Mouse (Mus musculus) stomach, embryonic 15.5 days (tissue): ENCODE measurements around the gene Hephl1. TPM values are rescaled to one million over a fixed set of nuclear protein-coding genes. Genes with fewer than 3 reads are reported as not detected.

Source experiments
- ATAC-seq: fragments of 200-750 bp; cut with Nextera tagmentation; 2 replicates; pipeline ENCODE4 v1.8.0; 2017; ENCODE audit warnings: low read depth, moderate number of reproducible peaks, moderate TSS enrichment; ENCODE audit not compliant: insufficient read depth, low FRiP score
- H3K27ac ChIP-seq: fragments of 300-500 bp; sonication (generic); 2 replicates; pipeline ENCODE4 v1.5.1; 2015; ENCODE audit warnings: mild to moderate bottlenecking, inconsistent platforms
- H3K27me3 ChIP-seq: fragments of 300-500 bp; sonication (generic); replicated peaks from 2 replicates; pipeline ENCODE4 v1.6.1; 2015; ENCODE audit warnings: inconsistent platforms
- H3K36me3 ChIP-seq: fragments of 300-500 bp; sonication (generic); 2 replicates; pipeline ENCODE4 v1.6.1; 2015; ENCODE audit warnings: inconsistent platforms
- H3K4me1 ChIP-seq: fragments of 300-500 bp; sonication (generic); 2 replicates; pipeline ENCODE4 v1.6.1; 2015; ENCODE audit warnings: inconsistent platforms
- H3K4me2 ChIP-seq: fragments of 300-500 bp; sonication (generic); 2 replicates; pipeline ENCODE4 v1.6.1; 2015; ENCODE audit warnings: mild to moderate bottlenecking, inconsistent platforms
- H3K4me3 ChIP-seq: fragments of 300-500 bp; sonication (generic); replicated peaks from 2 replicates; pipeline ENCODE4 v1.5.1; 2015; ENCODE audit warnings: inconsistent platforms
- H3K9ac ChIP-seq: fragments of 300-500 bp; sonication (generic); 2 replicates; pipeline ENCODE4 v1.6.1; 2015; ENCODE audit warnings: inconsistent platforms
- H3K9me3 ChIP-seq: fragments of 300-500 bp; sonication (generic); 2 replicates; pipeline ENCODE4 v1.6.1; 2016; ENCODE audit warnings: inconsistent platforms
- WGBS: fragments of 180-500 bp; shearing (Covaris S2); methylation state at CpG from one replicate; pipeline ENCODE4 v1.1.7; 2015; 5-methylcytosine and 5-hydroxymethylcytosine counted together
- polyA plus RNA-seq: library from polyadenylated mRNA; unstranded; fragments of >200 nt; fragmentation: Nextera tagmentation; extraction: Ambion mirVana; gene quantifications from 2 replicates; pipeline ENCODE4 v1.2.1, GENCODE M21; 2015

Gene Hephl1
- polyA plus RNA-seq, 1 experiment from 2014 or later: not detected

- H3K4me2 ChIP-seq: peak within 1 kb of the TSS; percentile 76
- ATAC-seq: peak; percentile 81
- no peaks in the 10 kb centered on the region for H3K9me3 ChIP-seq
- H3K4me1 ChIP-seq: peaks cover 11% of the 10 kb centered on the region; the same call in 1 of the 2 replicates
- H3K9ac ChIP-seq: peak within 1 kb of the TSS; percentile 69
- H3K27ac ChIP-seq: peak within 1 kb of the TSS; percentile 92
- H3K36me3 ChIP-seq: no peaks in the 10 kb centered on the region
- H3K4me3 ChIP-seq: peak within 1 kb of the TSS; percentile 86
- under 1% methylated on average over 67 of the region's 68 CpGs for WGBS
- H3K27me3 ChIP-seq: no peaks in the 10 kb centered on the region
Measured at GRCm38 (mm10) chr9:15045084-15045669, 66.7 kb downstream of the Hephl1 start, which contains the start of gene Panx1. Gene Panx1 (minus strand): TSS chr9:15045478.

GRCm38 (mm10) chr9:15044391-15045083 is 67.4 kb downstream of the Hephl1 start:
- Histone ChIP-seq H3K4me2 (peak overlapping the region; percentile 76), H3K4me3 (peak overlapping the region; percentile 86), H3K27me3 (no peaks in the 10 kb centered on the region), H3K36me3 (no peaks in the 10 kb centered on the region), H3K4me1 (peaks cover 11% of the 10 kb centered on the region; the same call in 1 of the 2 replicates), H3K9me3 (no peaks in the 10 kb centered on the region), H3K27ac (peak overlapping the region; percentile 92), H3K9ac (peak overlapping the region; percentile 69)
- ATAC-seq: 0 out of 2 replicates have a peak, but pooled peaks have one; percentile 3
- whole genome bisulfite sequencing: 1% methylated on average over 28 of the region's 28 CpGs

GRCm38 (mm10) chr9:15041556-15041955 is 70.4 kb downstream of the Hephl1 start:
- ATAC-seq: no peak
- no peak overlapping the region for H3K4me2 ChIP-seq
- WGBS: 86% methylated on average over 11 of the region's 11 CpGs

GRCm38 (mm10) chr9:15039848-15040247 is 72.1 kb downstream of the Hephl1 start:
- Histone ChIP-seq H3K4me1 (peaks cover 12% of the 10 kb centered on the region; the same call in 1 of the 2 replicates), H3K27ac (no peak overlapping the region), H3K9ac (no peak overlapping the region), H3K36me3 (no peaks in the 10 kb centered on the region), H3K9me3 (no peaks in the 10 kb centered on the region), H3K4me2 (no peak overlapping the region), H3K27me3 (no peaks in the 10 kb centered on the region), H3K4me3 (no peak overlapping the region)
- no peak for ATAC-seq
- WGBS: 84% methylated on average over 5 of the region's 5 CpGs

More at GRCm38 (mm10) chr9:15041556-15041955, 70.4 kb downstream of the Hephl1 start:
- Histone ChIP-seq H3K36me3 (no peaks in the 10 kb centered on the region), H3K9me3 (no peaks in the 10 kb centered on the region), H3K27me3 (no peaks in the 10 kb centered on the region), H3K4me1 (peaks cover 16% of the 10 kb centered on the region; the same call in 1 of the 2 replicates), H3K27ac (no peak overlapping the region), H3K9ac (no peak overlapping the region), H3K4me3 (no peak overlapping the region)

- ATAC-seq: no peak; the same call in 1 of the 2 replicates
- peak overlapping the region; percentile 65 for H3K27ac ChIP-seq
- no peaks in the 10 kb centered on the region for H3K9me3 ChIP-seq
- no peak overlapping the region for H3K9ac ChIP-seq
- H3K4me2 ChIP-seq: no peak overlapping the region
- no peaks in the 10 kb centered on the region for H3K27me3 ChIP-seq
- H3K4me3 ChIP-seq: no peak overlapping the region
- 35% methylated on average over 3 of the region's 3 CpGs for WGBS
- no peaks in the 10 kb centered on the region for H3K36me3 ChIP-seq
- H3K4me1 ChIP-seq: peaks cover 11% of the 10 kb centered on the region; the same call in 1 of the 2 replicates
Measured at GRCm38 (mm10) chr9:15037704-15038103, 74.2 kb downstream of the Hephl1 start.

GRCm38 (mm10) chr9:15037237-15037636 is 74.7 kb downstream of the Hephl1 start:
- Histone ChIP-seq H3K4me2 (no peak overlapping the region), H3K9me3 (no peaks in the 10 kb centered on the region), H3K27ac (peak overlapping the region; percentile 65), H3K4me3 (no peak overlapping the region), H3K9ac (no peak overlapping the region), H3K27me3 (no peaks in the 10 kb centered on the region), H3K36me3 (no peaks in the 10 kb centered on the region), H3K4me1 (peaks cover 11% of the 10 kb centered on the region; the same call in 1 of the 2 replicates)
- ATAC-seq: 0 out of 2 replicates have a peak, but pooled peaks have one; percentile 44

GRCm38 (mm10) chr9:15036807-15037206 is 75.1 kb downstream of the Hephl1 start:
- Histone ChIP-seq H3K4me2 (no peak overlapping the region), H3K27ac (peak overlapping the region; percentile 17; the same call in 1 of the 2 replicates), H3K9me3 (no peaks in the 10 kb centered on the region), H3K4me1 (peaks cover 11% of the 10 kb centered on the region; the same call in 1 of the 2 replicates), H3K36me3 (no peaks in the 10 kb centered on the region), H3K27me3 (no peaks in the 10 kb centered on the region), H3K4me3 (no peak overlapping the region), H3K9ac (no peak overlapping the region)
- ATAC-seq: 0 out of 2 replicates have a peak, but pooled peaks have one; percentile 8
- 36% methylated on average over 4 of the region's 4 CpGs for WGBS

GRCm38 (mm10) chr9:15036405-15036804 is 75.5 kb downstream of the Hephl1 start:
- Histone ChIP-seq H3K4me3 (no peak overlapping the region), H3K27ac (no peak overlapping the region), H3K27me3 (no peaks in the 10 kb centered on the region), H3K9ac (no peak overlapping the region), H3K9me3 (no peaks in the 10 kb centered on the region), H3K4me1 (peaks cover 11% of the 10 kb centered on the region; the same call in 1 of the 2 replicates), H3K4me2 (no peak overlapping the region), H3K36me3 (no peaks in the 10 kb centered on the region)
- no peak for ATAC-seq
- WGBS: 90% methylated on average over 2 of the region's 2 CpGs

- no peaks in the 10 kb centered on the region for H3K9me3 ChIP-seq
- no peaks in the 10 kb centered on the region for H3K27me3 ChIP-seq
- no peaks in the 10 kb centered on the region for H3K36me3 ChIP-seq
- H3K4me1 ChIP-seq: peaks cover 11% of the 10 kb centered on the region; the same call in 1 of the 2 replicates
- no peak overlapping the region for H3K4me3 ChIP-seq
- no peak overlapping the region for H3K9ac ChIP-seq
- no peak overlapping the region for H3K4me2 ChIP-seq
- 91% methylated on average over 7 of the region's 7 CpGs for WGBS
- H3K27ac ChIP-seq: no peak overlapping the region
- ATAC-seq: no peak
Measured at GRCm38 (mm10) chr9:15035979-15036378, 75.9 kb downstream of the Hephl1 start.

- H3K27ac ChIP-seq: no peak overlapping the region
- WGBS: 71% methylated on average over 7 of the region's 7 CpGs
- ATAC-seq: no peak
Measured at GRCm38 (mm10) chr9:15034546-15035273, 77.2 kb downstream of the Hephl1 start.

GRCm38 (mm10) chr9:15033568-15034160 is 78.2 kb downstream of the Hephl1 start:
- WGBS: 66% methylated on average over 5 of the region's 5 CpGs
- no peak overlapping the region for H3K9ac ChIP-seq
- no peak overlapping the region for H3K4me3 ChIP-seq
- H3K4me2 ChIP-seq: no peak overlapping the region
- H3K9me3 ChIP-seq: no peaks in the 10 kb centered on the region
- H3K36me3 ChIP-seq: no peaks in the 10 kb centered on the region
- peaks cover 11% of the 10 kb centered on the region; the same call in 1 of the 2 replicates for H3K4me1 ChIP-seq
- no peaks in the 10 kb centered on the region for H3K27me3 ChIP-seq
- no peak overlapping the region for H3K27ac ChIP-seq
- ATAC-seq: no peak

More at GRCm38 (mm10) chr9:15034546-15035273, 77.2 kb downstream of the Hephl1 start:
- no peak overlapping the region for H3K4me3 ChIP-seq
- no peak overlapping the region for H3K4me2 ChIP-seq
- no peaks in the 10 kb centered on the region for H3K27me3 ChIP-seq
- H3K4me1 ChIP-seq: peaks cover 11% of the 10 kb centered on the region; the same call in 1 of the 2 replicates
- no peaks in the 10 kb centered on the region for H3K9me3 ChIP-seq
- no peak overlapping the region for H3K9ac ChIP-seq
- no peaks in the 10 kb centered on the region for H3K36me3 ChIP-seq
